Mouse (Mus musculus) left cerebral cortex, adult 8-10 months (tissue): ENCODE measurements around the gene Tcam1. TPM values are rescaled to one million over a fixed set of nuclear protein-coding genes. Genes with fewer than 3 reads are reported as not detected.

Experiments
- DNase-seq, 2 experiments: peaks; one replicate each; pipeline ENCODE4 v3.0.0; 2022; ENCODE audit warnings: low spot score in 2 of 2
- total RNA-seq, 4 experiments: library from RNA; stranded (reverse); gene quantifications; 2 replicates each; pipeline ENCODE4 v1.2.4; 2022

Gene Tcam1
- total RNA-seq, 4 experiments from 2014 or later, result 0.14 to 0.17 (median 0.16) TPM; not detected in 1

GRCm38 (mm10) chr11:106273311-106273684 is 3.2 kb upstream of the Tcam1 start:
- no peak for DNase-seq

- no peak for DNase-seq
Measured at GRCm38 (mm10) chr11:106273811-106274210, 2.7 kb upstream of the Tcam1 start.

- DNase-seq, result no peak
Measured at GRCm38 (mm10) chr11:106274374-106274773, 2.1 kb upstream of the Tcam1 start.

- DNase-seq, result no peak
Measured at GRCm38 (mm10) chr11:106274971-106275411, 1.5 kb upstream of the Tcam1 start.

GRCm38 (mm10) chr11:106282452-106282851 is 6.0 kb downstream of the Tcam1 start:
- no peak for DNase-seq

- DNase-seq, result no peak
Measured at GRCm38 (mm10) chr11:106283371-106283770, 6.9 kb downstream of the Tcam1 start.

GRCm38 (mm10) chr11:106284126-106284525 is 7.7 kb downstream of the Tcam1 start:
- DNase-seq, result no peak

- DNase-seq, result no peak
Measured at GRCm38 (mm10) chr11:106286206-106286605, 9.7 kb downstream of the Tcam1 start.

GRCm38 (mm10) chr11:106286987-106287386 is 10.5 kb downstream of the Tcam1 start:
- no peak for DNase-seq

- DNase-seq, result no peak
Measured at GRCm38 (mm10) chr11:106289369-106289768, 12.9 kb downstream of the Tcam1 start.

- DNase-seq, result no peak
Measured at GRCm38 (mm10) chr11:106290376-106290775, 13.9 kb downstream of the Tcam1 start.

GRCm38 (mm10) chr11:106291861-106292260 is 15.4 kb downstream of the Tcam1 start:
- DNase-seq, result no peak

- DNase-seq, result no peak
Measured at GRCm38 (mm10) chr11:106301765-106302164, 25.3 kb downstream of the Tcam1 start, which contains the start of gene Gh. Gh (minus strand) TSS chr11:106301865.

- no peak for DNase-seq
Measured at GRCm38 (mm10) chr11:106302634-106303033, 26.2 kb downstream of the Tcam1 start.

- no peak for DNase-seq
Measured at GRCm38 (mm10) chr11:106305348-106306064, 29.0 kb downstream of the Tcam1 start.

GRCm38 (mm10) chr11:106306065-106306385 is 29.6 kb downstream of the Tcam1 start:
- DNase-seq, result no peak

GRCm38 (mm10) chr11:106306758-106307157 is 30.3 kb downstream of the Tcam1 start:
- no peak for DNase-seq

GRCm38 (mm10) chr11:106307432-106307831 is 31.0 kb downstream of the Tcam1 start:
- no peak for DNase-seq

GRCm38 (mm10) chr11:106308162-106308561 is 31.7 kb downstream of the Tcam1 start:
- DNase-seq, result no peak

GRCm38 (mm10) chr11:106310123-106310522 is 33.7 kb downstream of the Tcam1 start:
- no peak for DNase-seq

- DNase-seq, result no peak
Measured at GRCm38 (mm10) chr11:106313533-106313932, 37.1 kb downstream of the Tcam1 start.

- DNase-seq, result no peak
Measured at GRCm38 (mm10) chr11:106314333-106314812, 37.9 kb downstream of the Tcam1 start, which contains the start of gene Cd79b. Cd79b (minus strand) TSS chr11:106314762.

GRCm38 (mm10) chr11:106316416-106316815 is 39.9 kb downstream of the Tcam1 start:
- no peak for DNase-seq
